Mouse (Mus musculus): ENCODE measurements around the gene Gm9837. TPM values are rescaled to one million over a fixed set of nuclear protein-coding genes. Genes with fewer than 3 reads are reported as not detected.

Gm9837 gene
- polyA plus RNA-seq, 1 experiment from 2014 or later, result not detected

GRCm38 (mm10) chr11:53489421-53489820 lies 19.1 kb upstream of the Gm9837 start:
- no peaks in the 10 kb centered on the region for H3K36me3 ChIP-seq (ENCODE audit: control insufficient read depth, insufficient read depth, low read length)
- peaks cover 5% of the 10 kb centered on the region; the same call in 1 of the 2 replicates for H3K27me3 ChIP-seq (replicated peaks; ENCODE audit: control insufficient read depth, insufficient read depth, low read length)
- H3K4me3 ChIP-seq (ENCODE audit: low read length), result no peak overlapping the region
- 78% methylated on average over 9 of the region's 9 CpGs for WGBS
- no peak overlapping the region for H3K4me2 ChIP-seq (ENCODE audit: low read depth, low read length)
- no peak overlapping the region for H3K27ac ChIP-seq (ENCODE audit: low read length)
- 0 out of 2 replicates have a peak, but pooled peaks cover 2% of the 10 kb centered on the region for H3K4me1 ChIP-seq (ENCODE audit: control insufficient read depth, insufficient read depth, low read length)
- H3K9me3 ChIP-seq (ENCODE audit: control insufficient read depth, low read length), result no peaks in the 10 kb centered on the region
- H3K9ac ChIP-seq (ENCODE audit: low read depth, low read length), result no peak overlapping the region
- ATAC-seq, result no peak

- no peak overlapping the region for H3K27ac ChIP-seq (ENCODE audit: low read length)
- no peak for ATAC-seq
- 0 out of 2 replicates have a peak, but pooled peaks cover 2% of the 10 kb centered on the region for H3K4me1 ChIP-seq (ENCODE audit: control insufficient read depth, insufficient read depth, low read length)
- H3K4me2 ChIP-seq (ENCODE audit: low read depth, low read length), result no peak overlapping the region
- no peaks in the 10 kb centered on the region for H3K9me3 ChIP-seq (ENCODE audit: control insufficient read depth, low read length)
- 96% methylated on average over 5 of the region's 5 CpGs for WGBS
- no peak overlapping the region for H3K9ac ChIP-seq (ENCODE audit: low read depth, low read length)
- H3K4me3 ChIP-seq (ENCODE audit: low read length), result no peak overlapping the region
- H3K36me3 ChIP-seq (ENCODE audit: control insufficient read depth, insufficient read depth, low read length), result no peaks in the 10 kb centered on the region
- peaks cover 5% of the 10 kb centered on the region; the same call in 1 of the 2 replicates for H3K27me3 ChIP-seq (replicated peaks; ENCODE audit: control insufficient read depth, insufficient read depth, low read length)
Measured at GRCm38 (mm10) chr11:53489007-53489406, 18.7 kb upstream of the Gm9837 start.

DNA sequence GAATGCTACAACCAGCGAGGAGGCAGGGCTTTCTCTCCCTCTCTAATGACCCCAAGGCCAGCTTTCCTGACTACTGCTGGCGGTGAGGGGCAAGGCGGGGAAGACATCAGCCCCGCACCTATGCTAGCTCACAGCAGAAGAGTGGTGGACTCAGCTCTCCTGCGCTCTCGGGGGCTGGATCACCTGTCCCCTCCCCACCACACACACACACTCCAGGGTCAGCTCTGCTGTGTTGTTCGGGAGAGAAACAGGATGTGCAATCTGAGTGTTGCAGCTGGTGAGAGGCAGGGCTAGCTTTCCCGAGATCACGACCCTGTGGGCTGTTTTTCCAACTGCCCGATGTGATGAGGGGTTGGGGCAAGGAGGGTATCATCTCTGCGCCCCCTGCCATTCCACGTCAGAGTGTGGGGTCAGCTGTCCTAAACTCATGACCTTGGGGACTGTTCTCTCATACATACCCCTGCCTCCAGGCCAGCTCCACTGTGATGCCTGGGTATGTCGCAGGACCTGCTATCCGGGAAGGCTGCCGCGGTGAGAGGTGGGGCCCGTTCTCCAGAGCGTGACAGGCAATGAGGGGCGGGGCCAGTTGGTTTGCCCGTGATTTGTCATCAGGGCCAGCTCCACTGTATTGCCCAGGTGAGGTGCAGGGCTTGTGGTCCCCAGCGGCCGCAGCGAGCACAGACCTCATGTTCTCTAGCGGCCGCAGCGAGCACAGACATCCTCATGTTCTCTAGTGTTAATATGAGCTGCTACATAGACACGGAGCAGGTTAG lies 16.7 kb upstream of the Gm9837 start:
- WGBS, result 11% methylated on average over 27 of the region's 27 CpGs
- Histone ChIP-seq H3K4me2 (ENCODE audit: low read depth, low read length) (peak overlapping the region; percentile 52), H3K9me3 (ENCODE audit: control insufficient read depth, low read length) (no peaks in the 10 kb centered on the region), H3K36me3 (ENCODE audit: control insufficient read depth, insufficient read depth, low read length) (no peaks in the 10 kb centered on the region), H3K27me3 (replicated peaks; ENCODE audit: control insufficient read depth, insufficient read depth, low read length) (peaks cover 5% of the 10 kb centered on the region; the same call in 1 of the 2 replicates), H3K4me1 (ENCODE audit: control insufficient read depth, insufficient read depth, low read length) (0 out of 2 replicates have a peak, but pooled peaks cover 2% of the 10 kb centered on the region), H3K27ac (ENCODE audit: low read length) (no peak overlapping the region), H3K9ac (ENCODE audit: low read depth, low read length) (no peak overlapping the region), H3K4me3 (ENCODE audit: low read length) (peak overlapping the region; percentile 29)
- peak; percentile 66 for ATAC-seq

DNA sequence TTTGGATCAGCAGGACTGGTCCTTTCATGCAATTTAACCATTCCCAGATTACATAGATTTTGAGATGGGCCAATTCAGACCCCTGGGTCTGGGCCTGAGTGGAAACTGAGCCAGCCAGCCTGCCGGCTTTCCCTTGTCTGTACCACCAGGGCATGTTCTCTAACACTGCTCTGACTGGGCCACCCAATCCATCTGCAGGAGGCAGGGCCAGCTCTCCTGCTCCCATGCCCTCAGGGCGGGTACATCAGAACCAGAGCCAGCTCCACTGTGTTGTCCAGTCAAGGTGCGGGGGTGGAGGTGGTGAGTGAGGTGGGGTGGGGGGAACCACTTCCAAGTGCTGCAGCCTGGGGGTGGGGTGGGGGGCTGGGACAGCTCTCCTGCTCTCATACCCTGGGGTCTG lies 16.1 kb upstream of the Gm9837 start:
- Histone ChIP-seq H3K4me2 (ENCODE audit: low read depth, low read length) (no peak overlapping the region), H3K36me3 (ENCODE audit: control insufficient read depth, insufficient read depth, low read length) (no peaks in the 10 kb centered on the region), H3K27me3 (replicated peaks; ENCODE audit: control insufficient read depth, insufficient read depth, low read length) (peaks cover 5% of the 10 kb centered on the region; the same call in 1 of the 2 replicates), H3K9ac (ENCODE audit: low read depth, low read length) (no peak overlapping the region), H3K4me1 (ENCODE audit: control insufficient read depth, insufficient read depth, low read length) (0 out of 2 replicates have a peak, but pooled peaks cover 2% of the 10 kb centered on the region), H3K27ac (ENCODE audit: low read length) (no peak overlapping the region), H3K4me3 (ENCODE audit: low read length) (no peak overlapping the region), H3K9me3 (ENCODE audit: control insufficient read depth, low read length) (no peaks in the 10 kb centered on the region)
- no peak for ATAC-seq
- 69% methylated on average over 3 of the region's 3 CpGs for whole genome bisulfite sequencing

DNA sequence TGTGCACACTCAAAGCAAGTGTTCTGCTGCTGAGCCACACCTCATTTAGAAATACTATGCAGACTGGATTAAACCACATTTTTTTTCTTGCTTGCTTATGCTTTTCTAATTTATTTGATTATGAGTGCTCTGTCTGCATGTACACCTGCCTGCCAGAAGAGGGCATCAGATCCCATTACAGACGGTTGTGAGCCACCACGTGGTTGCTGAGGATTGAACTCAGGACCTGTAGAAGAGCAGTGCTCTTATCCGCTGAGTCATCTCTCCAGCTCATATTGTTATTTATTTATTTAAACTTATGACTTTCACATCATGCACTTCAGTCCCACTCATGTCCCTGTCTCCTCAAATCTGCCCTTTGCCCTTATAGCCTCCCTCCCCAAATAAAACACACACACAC lies 15.4 kb upstream of the Gm9837 start:
- Histone ChIP-seq H3K4me3 (ENCODE audit: low read length) (no peak overlapping the region), H3K27me3 (replicated peaks; ENCODE audit: control insufficient read depth, insufficient read depth, low read length) (peaks cover 8% of the 10 kb centered on the region; the same call in 1 of the 2 replicates), H3K27ac (ENCODE audit: low read length) (no peak overlapping the region), H3K4me1 (ENCODE audit: control insufficient read depth, insufficient read depth, low read length) (0 out of 2 replicates have a peak, but pooled peaks cover 2% of the 10 kb centered on the region), H3K4me2 (ENCODE audit: low read depth, low read length) (no peak overlapping the region), H3K9ac (ENCODE audit: low read depth, low read length) (no peak overlapping the region), H3K36me3 (ENCODE audit: control insufficient read depth, insufficient read depth, low read length) (no peaks in the 10 kb centered on the region), H3K9me3 (ENCODE audit: control insufficient read depth, low read length) (no peaks in the 10 kb centered on the region)
- WGBS, result 47% methylated on average over 3 of the region's 3 CpGs
- ATAC-seq, result no peak

- no peak overlapping the region for H3K9ac ChIP-seq (ENCODE audit: low read depth, low read length)
- peak overlapping the region; percentile 27; the same call in 1 of the 2 replicates for H3K27ac ChIP-seq (ENCODE audit: low read length)
- no peak overlapping the region for H3K4me3 ChIP-seq (ENCODE audit: low read length)
- 59% methylated on average over 9 of the region's 9 CpGs for WGBS
- peaks cover 16% of the 10 kb centered on the region; the same call in 1 of the 2 replicates for H3K4me1 ChIP-seq (ENCODE audit: control insufficient read depth, insufficient read depth, low read length)
- ATAC-seq, result peak; percentile 72
- H3K9me3 ChIP-seq (ENCODE audit: control insufficient read depth, low read length), result no peaks in the 10 kb centered on the region
- H3K27me3 ChIP-seq (replicated peaks; ENCODE audit: control insufficient read depth, insufficient read depth, low read length), result peaks cover 29% of the 10 kb centered on the region
- H3K36me3 ChIP-seq (ENCODE audit: control insufficient read depth, insufficient read depth, low read length), result no peaks in the 10 kb centered on the region
- H3K4me2 ChIP-seq (ENCODE audit: low read depth, low read length), result no peak overlapping the region
Measured at GRCm38 (mm10) chr11:53483159-53483891, 13.0 kb upstream of the Gm9837 start.

DNA sequence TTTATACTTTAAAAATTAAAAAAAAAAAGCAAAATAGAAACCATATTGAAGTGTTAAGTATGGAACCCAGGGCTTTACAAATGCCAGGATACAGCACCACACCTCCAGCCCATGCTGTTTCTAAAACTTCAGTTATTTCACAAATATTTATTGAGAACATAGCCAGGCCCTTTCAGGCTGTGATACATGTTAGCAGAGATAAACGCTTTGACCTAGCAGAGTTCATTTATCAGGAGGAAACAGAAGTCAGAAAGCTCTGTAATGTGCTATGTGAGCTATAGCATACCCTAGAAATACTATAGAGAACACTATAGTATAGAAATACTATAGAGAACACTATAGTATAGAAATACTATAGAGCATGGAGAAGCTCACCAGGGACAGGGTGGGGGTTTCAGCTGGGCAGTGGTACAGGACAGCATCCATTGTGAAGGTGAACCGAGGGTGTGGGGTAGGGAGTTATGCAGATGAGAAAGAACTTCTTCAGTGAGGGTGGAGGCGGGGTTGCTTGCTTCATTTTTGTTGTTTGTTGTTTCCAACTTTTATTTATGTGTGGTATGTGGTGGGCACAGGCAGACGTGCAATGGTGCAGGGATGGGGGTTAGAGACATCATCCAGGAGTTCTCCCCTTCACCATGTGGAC lies 10.9 kb upstream of the Gm9837 start:
- H3K27ac ChIP-seq (ENCODE audit: low read length), result no peak overlapping the region
- H3K36me3 ChIP-seq (ENCODE audit: control insufficient read depth, insufficient read depth, low read length), result no peaks in the 10 kb centered on the region
- H3K4me3 ChIP-seq (ENCODE audit: low read length), result no peak overlapping the region
- H3K27me3 ChIP-seq (replicated peaks; ENCODE audit: control insufficient read depth, insufficient read depth, low read length), result peaks cover 37% of the 10 kb centered on the region
- no peak overlapping the region for H3K4me2 ChIP-seq (ENCODE audit: low read depth, low read length)
- no peaks in the 10 kb centered on the region for H3K9me3 ChIP-seq (ENCODE audit: control insufficient read depth, low read length)
- H3K9ac ChIP-seq (ENCODE audit: low read depth, low read length), result no peak overlapping the region
- ATAC-seq, result no peak
- 69% methylated on average over 4 of the region's 4 CpGs for WGBS
- H3K4me1 ChIP-seq (ENCODE audit: control insufficient read depth, insufficient read depth, low read length), result peaks cover 15% of the 10 kb centered on the region; the same call in 1 of the 2 replicates

DNA sequence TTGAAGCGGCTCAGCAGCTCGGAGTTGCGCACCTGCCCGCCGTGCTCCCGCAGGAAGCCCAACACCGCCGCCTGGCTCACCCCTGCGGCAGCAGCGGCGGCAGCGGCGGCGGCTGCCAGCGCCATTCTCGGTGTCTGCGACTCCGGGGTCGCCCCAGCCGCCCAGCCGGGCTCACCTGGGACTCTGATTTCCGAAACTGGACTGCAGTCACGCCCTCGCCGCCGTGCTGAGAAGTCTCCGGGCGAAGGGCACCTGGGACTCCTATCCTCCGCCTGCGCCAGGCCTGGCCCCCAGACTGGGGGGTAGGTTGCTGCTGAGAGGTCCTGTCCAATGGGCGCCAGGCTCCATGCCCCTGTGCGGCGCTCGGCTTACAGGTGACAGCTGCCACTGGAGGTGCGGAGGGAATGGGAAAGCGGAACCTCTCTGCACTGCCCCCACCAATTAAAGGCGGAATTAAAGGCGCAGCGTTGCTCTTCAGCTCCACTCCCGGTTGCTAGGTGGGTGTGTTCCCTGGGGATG lies 9.6 kb upstream of the Gm9837 start, which contains the start of the genes Gm9945 and Sowaha:
Gene Gm9945 (plus strand): TSS at position 384 of the 519 bp plus-strand sequence.
Gene Sowaha (minus strand): TSS at position 492 of the 519 bp plus-strand sequence.
- Histone ChIP-seq H3K36me3 (ENCODE audit: control insufficient read depth, insufficient read depth, low read length) (no peaks in the 10 kb centered on the region), H3K9me3 (ENCODE audit: control insufficient read depth, low read length) (no peaks in the 10 kb centered on the region), H3K27me3 (replicated peaks; ENCODE audit: control insufficient read depth, insufficient read depth, low read length) (peaks cover 47% of the 10 kb centered on the region), H3K4me3 (ENCODE audit: low read length) (peak within 1 kb of the TSS; percentile 58), H3K27ac (ENCODE audit: low read length) (no peak within 1 kb of the TSS), H3K9ac (ENCODE audit: low read depth, low read length) (peak within 1 kb of the TSS; percentile 61), H3K4me2 (ENCODE audit: low read depth, low read length) (peak within 1 kb of the TSS; percentile 90), H3K4me1 (ENCODE audit: control insufficient read depth, insufficient read depth, low read length) (peaks cover 15% of the 10 kb centered on the region; the same call in 1 of the 2 replicates)
- ATAC-seq, result peak; percentile 84
- 3% methylated on average over 40 of the region's 40 CpGs for WGBS
